Mouse (Mus musculus) midbrain, embryonic 16.5 days (tissue): ENCODE data around the gene Rcbtb2. TPM values are rescaled to one million over a fixed set of nuclear protein-coding genes. Genes with fewer than 3 reads are reported as not detected.

Experiments
- ATAC-seq: fragments of 200-750 bp; cut with Nextera tagmentation; 2 replicates; pipeline ENCODE4 v1.8.0; 2017; ENCODE audit warnings: moderate TSS enrichment
- H3K27ac ChIP-seq: fragments of 300-500 bp; sonication (generic); 2 replicates; pipeline ENCODE4 v1.5.1; 2014; ENCODE audit warnings: mild to moderate bottlenecking, low read length, mixed read lengths
- H3K27me3 ChIP-seq: fragments of 300-500 bp; sonication (generic); 2 replicates; pipeline ENCODE4 v1.6.1; 2014; ENCODE audit warnings: low read depth, low read length, mixed read lengths; ENCODE audit not compliant: control insufficient read depth, insufficient read depth
- H3K36me3 ChIP-seq: fragments of 300-500 bp; sonication (generic); 2 replicates; pipeline ENCODE4 v1.6.1; 2014; ENCODE audit warnings: mild to moderate bottlenecking, low read length, moderate library complexity, mixed read lengths; ENCODE audit not compliant: control insufficient read depth, insufficient read depth
- H3K4me1 ChIP-seq: fragments of 300-500 bp; sonication (generic); 2 replicates; pipeline ENCODE4 v1.6.1; 2014; ENCODE audit warnings: mild to moderate bottlenecking, low read length, mixed read lengths; ENCODE audit not compliant: control insufficient read depth, insufficient read depth
- H3K4me2 ChIP-seq: fragments of 300-500 bp; sonication (generic); 2 replicates; pipeline ENCODE4 v1.6.1; 2014; ENCODE audit warnings: mild to moderate bottlenecking, low read length, mixed read lengths
- H3K4me3 ChIP-seq: fragments of 300-500 bp; sonication (generic); 2 replicates; pipeline ENCODE4 v1.5.1; 2014; ENCODE audit warnings: low read depth, mild to moderate bottlenecking, low read length, moderate library complexity, mixed read lengths
- H3K9ac ChIP-seq: fragments of 300-500 bp; sonication (generic); 2 replicates; pipeline ENCODE4 v1.6.1; 2014; ENCODE audit warnings: low read depth, low read length, mixed read lengths
- H3K9me3 ChIP-seq: fragments of 300-500 bp; sonication (generic); replicated peaks from 2 replicates; pipeline ENCODE4 v1.6.1; 2014; ENCODE audit warnings: mild to moderate bottlenecking, low read length, mixed read lengths; ENCODE audit not compliant: control insufficient read depth, poor library complexity, severe bottlenecking
- WGBS: fragments of 180-500 bp; shearing (Covaris S2); extraction: QIAGEN DNeasy Blood & Tissue Kit; methylation state at CpG from one replicate; pipeline ENCODE4 v1.1.7; 2014; 5-methylcytosine and 5-hydroxymethylcytosine counted together
- polyA plus RNA-seq: library from polyadenylated mRNA; unstranded; fragments of >200 nt; fragmentation: Nextera tagmentation; extraction: Ambion mirVana; gene quantifications from 2 replicates; pipeline ENCODE4 v1.2.1, GENCODE M21; 2015

The Rcbtb2 gene
- polyA plus RNA-seq, 1 experiment from 2014 or later = 53.0 TPM

- Histone ChIP-seq H3K4me3 (no peak overlapping the region), H3K27ac (no peak overlapping the region), H3K9ac (no peak overlapping the region), H3K9me3 (no peaks in the 10 kb centered on the region), H3K36me3 (peaks cover 21% of the 10 kb centered on the region), H3K4me1 (no peaks in the 10 kb centered on the region), H3K27me3 (no peaks in the 10 kb centered on the region), H3K4me2 (no peak overlapping the region)
- 93% methylated on average over 13 of the region's 13 CpGs for WGBS
- no peak for ATAC-seq
Measured at GRCm38 (mm10) chr14:73162192-73162800, 39.5 kb downstream of the Rcbtb2 start.

- Histone ChIP-seq H3K4me3 (no peak overlapping the region), H3K4me1 (no peaks in the 10 kb centered on the region), H3K27me3 (no peaks in the 10 kb centered on the region), H3K4me2 (no peak overlapping the region), H3K36me3 (peaks cover 21% of the 10 kb centered on the region), H3K27ac (no peak overlapping the region), H3K9me3 (no peaks in the 10 kb centered on the region), H3K9ac (no peak overlapping the region)
- no peak for ATAC-seq
- 95% methylated on average over 10 of the region's 10 CpGs for WGBS
Measured at GRCm38 (mm10) chr14:73163363-73163998, 40.6 kb downstream of the Rcbtb2 start.

GRCm38 (mm10) chr14:73165136-73165535 is 42.3 kb downstream of the Rcbtb2 start:
- H3K4me2 ChIP-seq = no peak overlapping the region
- H3K9me3 ChIP-seq = no peaks in the 10 kb centered on the region
- no peak overlapping the region for H3K27ac ChIP-seq
- 97% methylated on average over 6 of the region's 6 CpGs for WGBS
- H3K4me3 ChIP-seq = no peak overlapping the region
- no peak for ATAC-seq
- H3K4me1 ChIP-seq = no peaks in the 10 kb centered on the region
- H3K9ac ChIP-seq = no peak overlapping the region
- H3K27me3 ChIP-seq = no peaks in the 10 kb centered on the region
- H3K36me3 ChIP-seq = peaks cover 18% of the 10 kb centered on the region

- ATAC-seq = no peak
- WGBS = 98% methylated on average over 6 of the region's 6 CpGs
- no peak overlapping the region for H3K4me3 ChIP-seq
Measured at GRCm38 (mm10) chr14:73168605-73169004, 45.8 kb downstream of the Rcbtb2 start.

GRCm38 (mm10) chr14:73169926-73170844 is 47.3 kb downstream of the Rcbtb2 start:
- no peak overlapping the region for H3K4me3 ChIP-seq
- 80% methylated on average over 13 of the region's 13 CpGs for WGBS
- no peak overlapping the region for H3K4me2 ChIP-seq
- H3K27ac ChIP-seq = no peak overlapping the region
- no peaks in the 10 kb centered on the region for H3K4me1 ChIP-seq
- H3K9me3 ChIP-seq = no peaks in the 10 kb centered on the region
- ATAC-seq = no peak
- no peak overlapping the region for H3K9ac ChIP-seq
- no peaks in the 10 kb centered on the region for H3K27me3 ChIP-seq
- peaks cover 10% of the 10 kb centered on the region; the same call in 1 of the 2 replicates for H3K36me3 ChIP-seq

More at GRCm38 (mm10) chr14:73168605-73169004, 45.8 kb downstream of the Rcbtb2 start:
- Histone ChIP-seq H3K9ac (no peak overlapping the region), H3K4me1 (no peaks in the 10 kb centered on the region), H3K27ac (no peak overlapping the region), H3K27me3 (no peaks in the 10 kb centered on the region), H3K9me3 (no peaks in the 10 kb centered on the region), H3K4me2 (no peak overlapping the region), H3K36me3 (peaks cover 12% of the 10 kb centered on the region)

GRCm38 (mm10) chr14:73172196-73173011 is 49.6 kb downstream of the Rcbtb2 start:
- no peak overlapping the region for H3K4me3 ChIP-seq
- H3K27me3 ChIP-seq = no peaks in the 10 kb centered on the region
- H3K4me1 ChIP-seq = no peaks in the 10 kb centered on the region
- peaks cover 4% of the 10 kb centered on the region; the same call in 1 of the 2 replicates for H3K36me3 ChIP-seq
- H3K9me3 ChIP-seq = no peaks in the 10 kb centered on the region
- no peak overlapping the region for H3K27ac ChIP-seq
- no peak for ATAC-seq
- H3K9ac ChIP-seq = no peak overlapping the region
- WGBS = 51% methylated on average over 12 of the region's 12 CpGs
- no peak overlapping the region for H3K4me2 ChIP-seq

GRCm38 (mm10) chr14:73173662-73174061 is 50.8 kb downstream of the Rcbtb2 start:
- no peak for ATAC-seq
- H3K4me2 ChIP-seq = no peak overlapping the region
- no peaks in the 10 kb centered on the region for H3K9me3 ChIP-seq
- H3K36me3 ChIP-seq = peaks cover 4% of the 10 kb centered on the region; the same call in 1 of the 2 replicates
- H3K9ac ChIP-seq = no peak overlapping the region
- H3K27ac ChIP-seq = no peak overlapping the region
- H3K4me3 ChIP-seq = no peak overlapping the region
- H3K27me3 ChIP-seq = no peaks in the 10 kb centered on the region
- H3K4me1 ChIP-seq = no peaks in the 10 kb centered on the region
- WGBS = 95% methylated on average over 11 of the region's 11 CpGs

- Histone ChIP-seq H3K27me3 (no peaks in the 10 kb centered on the region), H3K36me3 (peaks cover 4% of the 10 kb centered on the region; the same call in 1 of the 2 replicates), H3K4me3 (no peak overlapping the region), H3K27ac (no peak overlapping the region), H3K9ac (no peak overlapping the region), H3K4me2 (no peak overlapping the region), H3K9me3 (no peaks in the 10 kb centered on the region), H3K4me1 (no peaks in the 10 kb centered on the region)
- WGBS = 87% methylated on average over 7 of the region's 7 CpGs
- no peak for ATAC-seq
Measured at GRCm38 (mm10) chr14:73174091-73174995, 51.5 kb downstream of the Rcbtb2 start.
